Mouse (Mus musculus): ENCODE data around the gene Pdlim3. TPM values are rescaled to one million over a fixed set of nuclear protein-coding genes. Genes with fewer than 3 reads are reported as not detected.

Pdlim3 gene
- polyA plus RNA-seq, 1 experiment from 2014 or later, result 21.6 TPM

DNA sequence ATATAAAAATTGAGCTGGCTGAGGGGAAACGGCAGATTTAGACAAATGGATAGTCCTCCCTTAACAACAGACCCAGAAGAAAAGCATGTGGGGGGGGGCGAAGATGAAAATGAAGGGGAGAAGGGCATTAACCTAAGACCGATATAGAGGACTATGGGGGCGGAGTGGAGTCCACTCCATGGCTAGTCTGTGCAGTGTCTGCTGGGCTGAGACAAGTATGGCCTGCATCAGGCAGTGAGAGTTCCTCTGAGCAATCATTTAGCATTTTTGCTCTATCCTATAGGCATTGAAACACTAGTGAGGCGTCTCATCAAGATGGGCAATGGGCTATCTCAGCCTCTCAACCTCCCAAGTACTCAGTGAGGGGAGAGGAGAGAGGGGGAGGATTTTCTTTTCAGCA is 8.9 kb upstream of the Pdlim3 start:
- Histone ChIP-seq H3K36me3 (no peaks in the 10 kb centered on the region), H3K4me1 (peaks cover 14% of the 10 kb centered on the region; the same call in 1 of the 2 replicates), H3K9ac (no peak overlapping the region), H3K4me3 (no peak overlapping the region), H3K9me3 (no peaks in the 10 kb centered on the region), H3K4me2 (replicated peaks) (no peak overlapping the region), H3K27me3 (no peaks in the 10 kb centered on the region), H3K27ac (no peak overlapping the region)
- no peak for ATAC-seq (ENCODE audit: insufficient number of reproducible peaks, insufficient read depth, low FRiP score, low TSS enrichment)
- 85% methylated on average over 5 of the region's 5 CpGs for WGBS

GRCm38 (mm10) chr8:45877680-45878079 is 7.6 kb upstream of the Pdlim3 start:
- Histone ChIP-seq H3K9ac (no peak overlapping the region), H3K9me3 (no peaks in the 10 kb centered on the region), H3K36me3 (no peaks in the 10 kb centered on the region), H3K4me1 (peaks cover 14% of the 10 kb centered on the region; the same call in 1 of the 2 replicates), H3K27ac (no peak overlapping the region), H3K27me3 (no peaks in the 10 kb centered on the region), H3K4me2 (replicated peaks) (no peak overlapping the region), H3K4me3 (no peak overlapping the region)
- no peak for ATAC-seq (ENCODE audit: insufficient number of reproducible peaks, insufficient read depth, low FRiP score, low TSS enrichment)
- WGBS, result 84% methylated on average over 7 of the region's 7 CpGs

- WGBS, result 86% methylated on average over 3 of the region's 3 CpGs
Measured at GRCm38 (mm10) chr8:45880457-45880856, 4.8 kb upstream of the Pdlim3 start.

GRCm38 (mm10) chr8:45881726-45882125 is 3.5 kb upstream of the Pdlim3 start:
- Histone ChIP-seq H3K4me3 (no peak overlapping the region), H3K4me2 (replicated peaks) (no peak overlapping the region), H3K9ac (no peak overlapping the region), H3K27ac (no peak overlapping the region), H3K4me1 (no peaks in the 10 kb centered on the region), H3K27me3 (0 out of 2 replicates have a peak, but pooled peaks cover 6% of the 10 kb centered on the region), H3K9me3 (no peaks in the 10 kb centered on the region), H3K36me3 (no peaks in the 10 kb centered on the region)
- 86% methylated on average over 8 of the region's 8 CpGs for WGBS
- no peak for ATAC-seq (ENCODE audit: insufficient number of reproducible peaks, insufficient read depth, low FRiP score, low TSS enrichment)

More at GRCm38 (mm10) chr8:45880457-45880856, 4.8 kb upstream of the Pdlim3 start:
- H3K9ac ChIP-seq, result no peak overlapping the region
- no peak overlapping the region for H3K4me3 ChIP-seq
- H3K36me3 ChIP-seq, result no peaks in the 10 kb centered on the region
- peaks cover 4% of the 10 kb centered on the region; the same call in 1 of the 2 replicates for H3K4me1 ChIP-seq
- H3K9me3 ChIP-seq, result no peaks in the 10 kb centered on the region
- no peak overlapping the region for H3K4me2 ChIP-seq (replicated peaks)
- ATAC-seq (ENCODE audit: insufficient number of reproducible peaks, insufficient read depth, low FRiP score, low TSS enrichment), result no peak
- no peak overlapping the region for H3K27ac ChIP-seq
- 0 out of 2 replicates have a peak, but pooled peaks cover 2% of the 10 kb centered on the region for H3K27me3 ChIP-seq

GRCm38 (mm10) chr8:45883793-45884192 is 1.5 kb upstream of the Pdlim3 start:
- Histone ChIP-seq H3K4me2 (replicated peaks) (no peak overlapping the region), H3K4me1 (no peaks in the 10 kb centered on the region), H3K27ac (no peak overlapping the region), H3K9ac (no peak overlapping the region), H3K27me3 (0 out of 2 replicates have a peak, but pooled peaks cover 6% of the 10 kb centered on the region), H3K9me3 (no peaks in the 10 kb centered on the region), H3K4me3 (no peak overlapping the region), H3K36me3 (no peaks in the 10 kb centered on the region)
- ATAC-seq (ENCODE audit: insufficient number of reproducible peaks, insufficient read depth, low FRiP score, low TSS enrichment), result no peak
- WGBS, result 57% methylated on average over 4 of the region's 4 CpGs

- 11% methylated on average over 13 of the region's 13 CpGs for WGBS
- Histone ChIP-seq H3K27me3 (0 out of 2 replicates have a peak, but pooled peaks cover 6% of the 10 kb centered on the region), H3K9me3 (no peaks in the 10 kb centered on the region), H3K4me3 (peak overlapping the region; percentile 35), H3K36me3 (no peaks in the 10 kb centered on the region), H3K4me2 (replicated peaks) (peak overlapping the region; percentile 68), H3K4me1 (no peaks in the 10 kb centered on the region), H3K27ac (no peak overlapping the region), H3K9ac (no peak overlapping the region)
- ATAC-seq (ENCODE audit: insufficient number of reproducible peaks, insufficient read depth, low FRiP score, low TSS enrichment), result no peak
Measured at GRCm38 (mm10) chr8:45884552-45884951, 709 bp upstream of the Pdlim3 start.

GRCm38 (mm10) chr8:45885775-45886174 is 514 bp downstream of the Pdlim3 start:
- Histone ChIP-seq H3K36me3 (no peaks in the 10 kb centered on the region), H3K9ac (peak overlapping the region; percentile 34; the same call in 1 of the 2 replicates), H3K4me3 (peak overlapping the region; percentile 35), H3K9me3 (no peaks in the 10 kb centered on the region), H3K27ac (no peak overlapping the region), H3K4me2 (replicated peaks) (peak overlapping the region; percentile 68), H3K4me1 (no peaks in the 10 kb centered on the region), H3K27me3 (0 out of 2 replicates have a peak, but pooled peaks cover 6% of the 10 kb centered on the region)
- no peak for ATAC-seq (ENCODE audit: insufficient number of reproducible peaks, insufficient read depth, low FRiP score, low TSS enrichment)
- WGBS, result 27% methylated on average over 2 of the region's 2 CpGs

- H3K4me3 ChIP-seq, result no peak overlapping the region
- H3K9ac ChIP-seq, result no peak overlapping the region
- no peak overlapping the region for H3K27ac ChIP-seq
- no peaks in the 10 kb centered on the region for H3K36me3 ChIP-seq
- H3K4me1 ChIP-seq, result no peaks in the 10 kb centered on the region
- H3K27me3 ChIP-seq, result 0 out of 2 replicates have a peak, but pooled peaks cover 4% of the 10 kb centered on the region
- 90% methylated on average over 7 of the region's 7 CpGs for WGBS
- ATAC-seq (ENCODE audit: insufficient number of reproducible peaks, insufficient read depth, low FRiP score, low TSS enrichment), result no peak
- no peak overlapping the region for H3K4me2 ChIP-seq (replicated peaks)
- no peaks in the 10 kb centered on the region for H3K9me3 ChIP-seq
Measured at GRCm38 (mm10) chr8:45889737-45890136, 4.5 kb downstream of the Pdlim3 start.

GRCm38 (mm10) chr8:45896590-45896989 is 11.3 kb downstream of the Pdlim3 start:
- 87% methylated on average over 3 of the region's 3 CpGs for WGBS
- Histone ChIP-seq H3K4me3 (no peak overlapping the region), H3K36me3 (no peaks in the 10 kb centered on the region), H3K9ac (no peak overlapping the region), H3K4me1 (no peaks in the 10 kb centered on the region), H3K27me3 (no peaks in the 10 kb centered on the region), H3K9me3 (no peaks in the 10 kb centered on the region), H3K27ac (no peak overlapping the region), H3K4me2 (replicated peaks) (no peak overlapping the region)
- no peak for ATAC-seq (ENCODE audit: insufficient number of reproducible peaks, insufficient read depth, low FRiP score, low TSS enrichment)

GRCm38 (mm10) chr8:45899783-45900182 is 14.5 kb downstream of the Pdlim3 start:
- H3K9ac ChIP-seq, result no peak overlapping the region
- no peak overlapping the region for H3K4me2 ChIP-seq (replicated peaks)
- H3K9me3 ChIP-seq, result no peaks in the 10 kb centered on the region
- 76% methylated on average over 3 of the region's 3 CpGs for WGBS
- H3K36me3 ChIP-seq, result no peaks in the 10 kb centered on the region
- no peaks in the 10 kb centered on the region for H3K4me1 ChIP-seq
- no peak for ATAC-seq (ENCODE audit: insufficient number of reproducible peaks, insufficient read depth, low FRiP score, low TSS enrichment)
- H3K27me3 ChIP-seq, result no peaks in the 10 kb centered on the region
- no peak overlapping the region for H3K4me3 ChIP-seq
- H3K27ac ChIP-seq, result no peak overlapping the region

DNA sequence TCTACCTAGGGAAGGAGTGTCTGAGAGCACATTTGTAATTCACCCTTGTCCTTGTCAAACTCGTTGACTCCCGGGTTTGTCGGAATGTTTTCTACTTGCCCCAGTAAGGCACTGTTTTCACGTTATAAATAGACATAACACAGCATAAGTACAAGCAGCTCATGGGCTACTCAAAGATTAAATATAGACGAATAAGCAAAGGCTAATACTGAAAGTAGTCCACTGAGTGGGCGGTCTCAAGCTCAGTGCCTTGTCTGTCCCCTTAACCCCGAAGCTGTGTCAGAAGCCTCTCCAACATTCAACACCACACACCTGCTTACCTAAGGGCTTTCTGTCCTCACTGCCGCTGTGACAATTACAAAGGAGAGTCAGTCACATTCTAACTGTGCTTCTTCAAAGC is 16.4 kb downstream of the Pdlim3 start:
- no peak for ATAC-seq (ENCODE audit: insufficient number of reproducible peaks, insufficient read depth, low FRiP score, low TSS enrichment)
- WGBS, result 63% methylated on average over 8 of the region's 8 CpGs

GRCm38 (mm10) chr8:45903659-45904058 is 18.4 kb downstream of the Pdlim3 start:
- Histone ChIP-seq H3K9me3 (no peaks in the 10 kb centered on the region), H3K27ac (no peak overlapping the region), H3K27me3 (no peaks in the 10 kb centered on the region), H3K4me3 (no peak overlapping the region), H3K4me1 (no peaks in the 10 kb centered on the region), H3K36me3 (no peaks in the 10 kb centered on the region), H3K4me2 (replicated peaks) (no peak overlapping the region), H3K9ac (no peak overlapping the region)
- no peak for ATAC-seq (ENCODE audit: insufficient number of reproducible peaks, insufficient read depth, low FRiP score, low TSS enrichment)
- WGBS, result 41% methylated on average over 3 of the region's 3 CpGs

More for the DNA sequence above, 16.4 kb downstream of the Pdlim3 start:
- Histone ChIP-seq H3K27me3 (no peaks in the 10 kb centered on the region), H3K9me3 (no peaks in the 10 kb centered on the region), H3K4me2 (replicated peaks) (no peak overlapping the region), H3K36me3 (no peaks in the 10 kb centered on the region), H3K4me1 (no peaks in the 10 kb centered on the region), H3K9ac (no peak overlapping the region), H3K4me3 (no peak overlapping the region), H3K27ac (no peak overlapping the region)
